Mouse (Mus musculus) frontal cortex, postnatal 36 days (tissue): ENCODE measurements around the gene Acta2.
"Not testable (repeated sequence)": the region's sequence is repeated elsewhere in the genome, so short reads cannot be mapped to it uniquely, and the experiment has no call there.

ENCODE experiments used
- DNase-seq, 2 experiments: peaks; one replicate each; pipeline ENCODE4 v3.0.0; 2022; ENCODE audit warnings: low spot score in 2 of 2

The Acta2 gene

DNA sequence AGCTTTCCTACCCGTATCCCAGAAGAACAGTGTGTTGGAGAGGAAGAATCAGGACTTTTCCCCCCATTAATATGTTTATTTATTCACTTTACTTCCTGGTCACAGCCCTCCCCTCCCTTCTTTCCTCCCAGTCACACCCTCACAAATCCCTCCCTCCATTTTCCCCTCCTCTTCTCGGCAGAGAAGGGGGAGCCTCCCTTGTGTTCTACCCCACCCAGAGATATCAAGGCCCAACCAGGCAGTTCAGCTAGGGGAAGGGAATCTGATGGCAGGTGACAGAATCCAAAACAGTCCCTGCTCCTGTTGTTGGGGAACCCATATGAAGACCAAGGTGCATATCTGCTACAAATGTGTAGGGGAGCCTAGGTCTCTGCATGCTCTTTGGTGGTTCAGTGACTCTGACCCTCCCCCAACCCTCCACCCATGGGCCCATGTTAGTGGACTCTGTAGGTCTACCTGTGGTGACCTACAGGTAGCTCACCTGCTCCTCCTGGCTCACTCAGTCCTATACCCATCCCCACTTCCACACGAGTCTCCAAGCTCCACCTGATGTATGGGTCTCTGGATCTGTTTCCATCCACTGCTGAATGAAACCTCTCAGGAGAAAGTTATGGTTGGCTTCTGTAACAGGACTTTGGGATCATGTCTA lies 34.5 kb downstream of the Acta2 start:
- no peak for DNase-seq

DNA sequence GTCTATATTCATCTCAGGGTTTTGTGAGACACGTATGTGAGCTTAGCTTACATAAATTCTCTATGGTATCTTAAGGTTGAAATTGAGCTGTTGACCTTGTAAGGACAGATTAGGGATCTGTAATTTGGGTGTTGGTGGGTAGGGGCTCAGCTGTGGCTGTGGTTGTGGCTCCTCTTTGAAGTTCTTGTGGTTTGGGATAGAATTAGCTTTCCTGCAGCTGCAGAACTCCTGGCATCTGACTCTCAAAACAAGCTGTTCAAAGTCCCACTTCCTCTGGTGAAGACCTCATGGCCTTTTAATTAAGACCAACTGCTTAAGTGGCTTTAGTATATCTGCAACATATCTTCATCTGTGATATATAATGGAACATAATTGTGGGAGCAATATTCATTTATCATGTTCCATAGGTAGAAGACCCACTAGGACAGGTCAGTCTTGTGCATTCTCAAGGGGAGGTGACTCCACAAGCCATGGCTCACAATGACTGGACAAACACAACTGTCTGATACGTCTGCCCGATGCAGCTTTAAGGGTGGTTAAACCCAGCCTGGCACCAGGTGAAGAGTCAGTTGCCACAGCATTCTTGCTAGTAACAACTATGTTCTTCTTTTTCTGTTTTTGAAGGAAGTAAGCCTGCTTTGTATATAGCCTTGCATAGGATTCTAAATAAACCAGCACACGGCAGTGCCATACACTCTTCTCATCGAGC lies 36.0 kb downstream of the Acta2 start:
- no peak for DNase-seq

DNA sequence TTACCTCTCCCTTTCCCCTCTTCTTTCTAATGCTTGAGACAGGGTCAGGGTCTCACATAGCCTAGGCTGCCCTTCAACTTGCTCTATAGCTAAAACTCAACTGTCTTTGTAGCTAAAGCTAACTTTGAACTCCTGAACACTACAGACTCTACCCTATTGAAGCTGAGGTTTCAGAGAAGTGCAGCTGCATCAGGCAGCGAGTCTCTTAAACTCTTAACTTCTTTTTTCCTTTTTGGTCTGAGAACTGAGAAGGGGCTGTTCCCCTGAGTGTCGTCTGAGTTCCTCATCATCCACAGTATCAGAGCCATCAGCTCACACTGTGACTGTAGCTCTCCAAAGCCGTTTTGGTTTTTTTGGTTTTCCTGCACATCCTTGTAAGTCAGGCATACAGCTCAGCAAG lies 37.6 kb downstream of the Acta2 start:
- no peak for DNase-seq

DNA sequence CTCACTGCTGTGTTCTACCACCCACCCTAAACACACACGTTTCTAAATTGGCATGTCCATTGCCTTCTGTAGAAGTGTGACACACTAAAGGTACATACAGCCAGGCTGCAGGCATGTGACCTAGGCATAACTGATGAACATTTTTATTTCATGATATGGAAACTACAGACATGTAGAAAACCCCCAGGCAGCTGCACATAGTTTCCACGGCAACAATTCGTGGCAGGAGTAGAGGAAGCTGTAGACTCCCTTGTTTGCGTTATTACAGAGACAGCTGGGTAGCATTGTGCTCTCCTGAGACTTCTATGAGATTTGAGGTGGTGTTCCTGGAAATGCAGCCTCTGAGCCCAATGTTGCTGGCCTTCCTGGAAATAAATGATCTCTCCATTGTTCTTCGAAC lies 38.4 kb downstream of the Acta2 start:
- no peak for DNase-seq

DNA sequence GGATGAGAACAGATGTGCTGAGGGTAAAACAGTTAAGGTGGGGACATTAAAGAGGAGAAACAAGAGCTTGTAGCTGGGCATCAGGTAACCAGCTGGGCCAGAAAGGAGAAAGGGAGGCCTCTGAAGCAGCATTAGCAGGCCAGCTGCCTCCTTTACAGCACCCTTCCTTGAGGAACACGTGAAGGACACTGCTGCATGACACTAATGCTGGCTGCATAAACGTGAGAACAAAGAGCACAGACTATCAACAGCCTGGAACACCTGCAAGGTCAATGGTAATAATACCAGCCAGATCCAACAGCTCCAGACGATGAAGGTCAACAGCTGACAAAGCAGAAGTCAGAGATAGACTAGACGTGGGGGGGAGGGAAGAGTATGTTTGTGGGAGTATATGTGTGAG lies 41.3 kb downstream of the Acta2 start:
- DNase-seq = no peak

DNA sequence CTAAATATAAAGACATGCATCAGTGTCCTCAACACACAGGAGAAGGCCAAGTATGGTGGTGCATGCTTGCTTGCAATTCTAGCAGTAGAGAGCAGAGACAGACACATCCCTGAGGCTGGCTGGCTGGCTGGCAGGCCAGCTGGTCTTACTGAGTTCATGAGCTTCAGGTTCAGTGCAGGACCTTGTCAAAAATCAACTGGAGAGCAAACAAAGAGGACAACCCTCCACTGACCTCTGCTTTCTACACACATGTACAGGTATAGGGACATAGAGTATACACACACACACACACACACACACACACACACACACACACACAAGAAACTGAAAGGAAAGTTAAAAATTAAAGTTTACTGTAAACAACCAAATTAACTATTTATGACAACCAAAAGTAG lies 42.1 kb downstream of the Acta2 start:
- no peak for DNase-seq

DNA sequence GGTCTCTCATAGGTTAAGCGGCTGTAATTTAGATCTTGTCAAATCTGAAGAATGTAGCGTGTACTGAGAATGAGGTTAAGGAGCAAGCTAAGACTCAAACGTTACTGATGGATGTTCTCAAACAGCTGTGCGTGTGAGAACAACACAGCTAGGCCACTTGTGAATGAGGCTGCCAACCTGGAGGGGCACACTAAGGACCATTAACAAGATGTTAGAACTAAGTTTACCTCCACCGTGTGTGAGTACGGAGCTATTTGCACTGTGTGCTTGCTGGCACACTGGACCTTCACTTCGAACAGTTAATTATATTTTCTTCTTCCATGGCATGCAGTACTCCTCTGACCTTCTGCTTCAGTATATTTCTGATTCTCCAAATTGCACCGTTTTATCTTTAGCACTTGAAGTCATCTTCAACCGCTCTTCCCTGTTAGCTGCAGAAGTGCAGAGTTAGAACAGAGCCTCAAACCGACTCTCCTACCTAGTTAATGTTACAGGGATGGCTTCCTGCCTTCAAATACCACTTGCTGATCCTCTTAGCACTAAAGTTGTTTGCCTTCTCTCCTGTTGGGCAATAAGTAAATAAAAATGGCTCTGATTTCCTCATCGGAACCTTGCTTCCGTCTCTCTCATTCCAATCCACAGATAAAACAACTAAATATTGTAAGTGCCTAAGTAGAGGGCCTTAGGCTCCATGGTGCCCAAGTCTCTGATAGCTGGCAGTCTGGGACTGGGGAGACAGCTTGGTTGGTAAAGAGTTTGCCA lies 42.7 kb downstream of the Acta2 start:
- no peak for DNase-seq

DNA sequence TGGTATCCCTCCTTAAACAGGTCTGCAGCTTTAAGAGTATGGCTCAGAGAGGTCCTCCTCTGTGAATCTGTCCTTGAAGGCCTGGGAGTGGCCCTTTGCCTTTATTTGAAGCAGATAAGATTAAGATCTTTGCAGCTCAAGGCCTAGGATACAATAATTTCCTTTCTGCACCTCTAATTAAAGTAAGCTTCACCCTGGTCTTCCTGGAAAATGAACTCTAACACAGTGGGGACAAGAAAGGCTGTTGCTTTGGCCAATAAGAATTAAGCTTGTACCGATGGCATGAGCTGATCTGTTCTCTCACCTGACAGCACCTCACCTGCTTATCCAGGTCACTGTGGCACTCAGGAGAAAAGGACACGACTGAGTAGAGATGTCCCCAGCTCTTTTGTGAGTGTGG lies 44.5 kb downstream of the Acta2 start:
- no peak for DNase-seq

DNA sequence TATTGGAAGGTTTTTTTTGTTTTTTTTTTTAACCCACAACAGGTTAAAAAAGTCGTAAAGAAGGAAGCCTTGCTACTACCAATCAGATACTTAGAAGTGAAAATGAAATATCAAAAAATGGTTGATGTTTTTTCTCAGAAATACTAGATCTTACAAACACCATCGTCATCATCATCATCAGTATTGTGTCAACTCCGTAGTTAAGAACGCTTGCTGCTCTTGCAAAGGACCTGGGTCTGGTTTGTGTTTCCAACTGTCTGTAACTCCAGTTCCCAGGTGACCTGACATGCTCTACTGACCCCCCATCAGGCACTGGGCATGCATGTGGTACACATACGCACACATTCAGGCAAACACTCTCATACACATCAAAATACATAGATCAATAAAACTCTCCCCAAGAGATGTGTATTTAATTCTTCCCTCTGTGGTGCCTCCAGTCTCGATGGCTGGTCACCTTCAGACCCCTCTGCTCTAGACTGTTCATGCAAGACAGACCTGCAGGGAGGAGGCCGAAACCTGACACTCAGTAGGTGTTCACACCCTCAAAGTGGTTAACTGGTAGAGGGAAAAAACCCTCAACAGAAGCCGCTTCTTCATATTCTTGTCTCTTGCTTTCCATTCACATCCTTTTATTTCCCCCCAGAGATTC lies 45.3 kb downstream of the Acta2 start:
- DNase-seq = no peak

DNA sequence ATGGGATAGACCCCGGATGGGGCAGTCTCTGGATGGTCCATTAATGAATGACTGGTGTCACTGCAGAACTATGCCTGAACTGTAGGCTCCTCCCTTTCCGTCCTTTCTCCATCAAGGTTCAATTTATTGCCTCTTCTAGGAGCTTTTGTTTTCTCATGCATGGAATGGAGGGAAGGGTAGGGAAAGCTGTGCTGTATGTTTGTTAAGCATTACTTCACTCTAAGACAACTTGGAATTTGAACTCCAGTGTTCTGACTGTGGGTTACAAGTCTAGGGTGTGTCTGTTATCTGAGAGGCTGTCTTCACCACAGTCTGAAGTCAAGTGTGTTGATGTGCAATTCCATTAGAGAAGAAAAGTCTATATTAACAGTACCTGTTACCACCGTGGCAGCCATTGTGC lies 46.4 kb downstream of the Acta2 start:
- DNase-seq = no peak

DNA sequence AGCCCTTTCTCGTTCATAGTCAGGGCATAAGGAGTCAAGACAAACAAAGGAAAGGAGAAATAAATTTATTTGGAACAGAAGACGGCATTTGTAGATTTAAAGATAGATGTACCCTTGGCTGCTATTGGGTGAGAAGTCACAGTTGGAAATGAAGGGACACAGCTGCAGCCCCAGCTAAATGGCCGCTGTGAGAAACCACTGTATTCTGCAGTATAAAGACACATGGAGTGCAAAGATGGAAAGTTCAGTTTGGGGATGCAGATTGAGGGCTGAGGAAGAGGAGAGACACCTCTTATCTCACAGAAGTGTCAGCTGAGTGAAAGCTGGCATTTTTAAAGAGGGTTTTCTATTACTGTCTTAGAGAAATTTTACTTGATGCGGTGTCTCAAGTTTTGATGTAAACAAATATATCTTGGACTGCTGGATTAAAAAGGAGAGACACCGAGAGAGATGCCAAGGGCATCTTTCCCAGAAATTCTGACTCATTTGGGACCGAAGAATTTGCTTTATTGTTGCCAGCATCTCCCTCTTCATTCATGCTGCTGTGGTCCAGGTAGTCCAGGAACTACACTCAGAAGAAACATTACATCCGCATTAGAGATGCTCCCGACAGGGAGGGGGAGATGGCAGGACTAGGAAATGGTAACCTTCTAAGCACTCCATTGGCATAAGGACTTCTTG lies 48.5 kb downstream of the Acta2 start:
- no peak for DNase-seq

DNA sequence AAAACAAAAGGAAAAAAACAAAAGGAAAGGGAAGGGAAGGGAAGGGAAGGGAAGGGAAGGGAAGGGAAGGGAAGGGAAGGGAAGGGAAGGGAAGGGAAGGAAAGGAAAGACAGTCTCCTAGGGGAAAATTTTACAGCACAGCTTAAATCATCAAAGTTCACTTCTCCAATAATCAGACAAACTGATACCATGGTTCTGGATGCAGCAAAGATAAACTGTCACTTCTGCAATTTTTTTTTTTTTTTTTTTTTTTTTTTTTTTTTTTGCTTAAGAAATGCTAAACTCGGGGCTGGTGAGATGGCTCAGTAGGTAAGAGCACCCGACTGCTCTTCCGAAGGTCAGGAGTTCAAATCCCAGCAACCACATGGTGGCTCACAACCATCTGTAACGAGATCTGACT lies 49.3 kb downstream of the Acta2 start:
- DNase-seq = not testable (repeated sequence)

DNA sequence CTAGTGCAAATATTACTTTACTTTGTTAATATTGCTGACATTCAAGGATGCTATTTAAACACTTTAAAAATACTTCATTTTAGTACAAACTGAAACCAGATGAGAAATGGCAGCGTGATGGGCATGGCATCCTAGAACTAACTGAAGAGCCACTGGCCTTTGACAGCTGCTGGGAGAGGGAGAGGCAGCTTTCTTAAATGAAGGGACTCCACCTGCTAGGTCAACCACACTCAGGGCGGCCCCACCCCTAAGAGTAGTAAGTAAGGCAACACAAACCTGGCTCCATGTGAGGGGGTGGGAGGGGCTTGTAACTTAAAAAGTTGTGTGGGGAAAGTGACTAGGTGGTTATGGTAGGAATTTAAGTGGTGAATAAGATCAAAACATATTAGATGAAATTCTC lies 52.7 kb downstream of the Acta2 start:
- DNase-seq = no peak

DNA sequence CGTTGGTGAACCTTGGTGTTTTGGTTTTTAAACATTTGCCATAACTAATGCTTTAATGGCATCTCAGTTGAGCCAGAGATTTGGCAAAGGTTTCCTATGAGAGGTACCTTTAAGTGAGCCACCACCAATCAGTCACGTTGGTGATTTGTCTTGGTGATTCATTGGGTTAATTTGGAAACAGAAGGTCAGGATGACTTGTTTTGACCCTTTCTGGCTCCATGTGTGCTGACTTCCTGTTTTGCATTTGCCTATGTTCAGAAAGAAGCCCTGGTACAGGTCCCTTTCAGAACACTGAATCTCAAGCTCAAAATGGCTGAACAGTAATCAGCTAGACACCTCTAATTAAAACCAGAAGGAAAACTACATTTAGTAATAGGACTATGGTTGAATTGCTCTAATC lies 55.9 kb downstream of the Acta2 start:
- no peak for DNase-seq

DNA sequence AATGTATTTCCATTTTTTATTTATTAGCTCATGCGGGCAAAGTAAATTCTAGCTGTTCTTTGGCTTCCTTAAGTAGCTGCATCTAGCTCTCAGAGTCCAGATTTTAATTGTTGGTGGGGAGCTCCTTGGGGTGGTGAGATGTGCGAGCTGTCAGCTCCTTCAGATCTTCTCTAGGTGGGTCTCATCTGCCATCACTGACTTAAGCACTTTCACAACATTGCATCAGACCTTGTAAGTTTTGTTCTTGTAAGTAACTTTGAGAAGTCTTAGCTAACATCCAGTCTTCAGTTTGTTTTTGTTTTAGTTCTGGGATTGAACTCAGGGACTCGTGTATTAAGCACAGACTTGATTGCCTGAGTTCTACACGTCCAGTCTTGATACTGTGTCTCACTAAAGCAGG lies 56.5 kb downstream of the Acta2 start:
- DNase-seq = no peak

DNA sequence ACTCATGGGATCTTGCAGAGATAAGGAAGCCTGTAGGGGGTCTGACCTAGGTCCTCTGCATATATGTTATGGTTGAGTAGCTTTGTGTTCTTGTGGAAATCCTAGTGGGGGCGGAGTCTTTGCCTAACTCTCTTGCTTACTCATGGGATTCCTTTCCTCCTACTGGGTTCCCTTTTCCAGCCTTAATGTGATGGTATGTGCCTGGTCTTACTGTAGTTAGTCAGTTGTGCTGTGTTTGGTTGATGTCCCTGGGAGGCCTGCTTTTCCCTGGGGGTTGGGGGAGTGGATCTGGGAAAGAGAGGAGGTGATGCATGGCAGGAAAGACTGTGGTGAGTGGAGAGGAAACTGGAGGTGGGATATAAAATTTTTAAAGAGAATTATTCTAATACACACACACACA lies 57.3 kb downstream of the Acta2 start:
- DNase-seq = no peak

DNA sequence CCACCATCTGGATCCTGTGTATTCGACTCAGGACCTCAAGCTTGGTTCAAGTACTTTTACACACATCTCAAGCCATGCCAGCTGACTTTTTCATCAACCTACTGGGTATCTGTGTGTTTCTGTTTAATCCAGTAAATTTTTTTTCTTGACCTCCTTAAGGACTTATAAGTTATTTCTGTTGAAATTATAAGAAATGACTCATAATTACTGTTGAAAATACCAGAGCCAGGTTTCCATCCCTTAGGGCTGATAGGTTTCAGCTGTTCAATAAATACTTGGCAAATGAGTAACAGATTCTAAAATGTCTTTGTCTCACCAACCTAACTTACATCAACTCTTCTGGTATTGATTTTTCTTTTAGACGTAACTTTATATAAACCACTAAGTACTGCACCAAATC lies 60.4 kb downstream of the Acta2 start:
- no peak for DNase-seq

DNA sequence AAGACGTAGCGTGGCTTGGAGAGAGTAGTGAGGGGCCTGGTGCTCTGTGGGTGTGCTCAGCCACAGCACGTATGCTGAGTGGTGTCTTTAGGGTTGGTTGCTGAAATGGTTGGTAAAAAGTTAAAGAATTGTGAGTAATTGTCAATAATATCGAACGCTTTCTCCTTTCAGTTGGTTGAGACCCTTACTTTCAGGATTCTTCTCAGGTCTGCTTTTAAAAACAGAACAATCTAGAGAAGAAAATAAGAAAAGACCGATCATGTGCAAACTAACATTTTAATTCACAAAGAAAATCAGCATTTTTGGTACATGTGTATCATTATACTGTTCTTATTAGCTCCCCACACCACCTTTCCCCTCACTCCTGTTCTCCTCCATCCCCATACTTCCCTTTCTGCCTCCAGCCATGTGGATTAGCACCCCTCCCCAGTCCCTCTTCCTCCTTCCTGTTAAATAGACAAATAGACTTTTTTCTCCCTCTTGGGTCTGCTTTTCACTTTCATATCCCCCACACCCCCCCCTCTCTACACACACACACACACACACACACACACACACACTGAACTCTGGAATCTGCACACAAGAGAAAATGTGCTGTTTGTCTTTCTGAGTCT lies 61.2 kb downstream of the Acta2 start:
- DNase-seq = no peak

DNA sequence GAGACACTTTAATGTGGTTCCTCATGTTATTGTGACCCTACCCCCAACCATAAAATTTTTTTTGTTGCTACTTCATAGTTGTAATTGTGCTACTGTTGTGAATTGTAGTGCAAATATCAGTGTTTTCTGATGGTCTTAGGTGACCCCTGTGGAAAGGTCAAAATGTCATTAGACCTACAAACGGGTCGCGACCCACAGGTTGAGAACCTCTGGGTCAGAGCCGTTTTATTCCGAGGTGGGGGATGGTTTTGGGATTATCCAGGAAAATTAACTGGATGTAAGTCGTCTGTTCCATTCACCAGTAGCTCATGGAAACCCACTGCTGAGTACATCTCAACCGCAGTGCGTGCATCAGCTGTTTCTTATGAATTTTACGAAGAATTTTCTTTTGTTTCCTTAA lies 61.7 kb downstream of the Acta2 start:
- DNase-seq = no peak

DNA sequence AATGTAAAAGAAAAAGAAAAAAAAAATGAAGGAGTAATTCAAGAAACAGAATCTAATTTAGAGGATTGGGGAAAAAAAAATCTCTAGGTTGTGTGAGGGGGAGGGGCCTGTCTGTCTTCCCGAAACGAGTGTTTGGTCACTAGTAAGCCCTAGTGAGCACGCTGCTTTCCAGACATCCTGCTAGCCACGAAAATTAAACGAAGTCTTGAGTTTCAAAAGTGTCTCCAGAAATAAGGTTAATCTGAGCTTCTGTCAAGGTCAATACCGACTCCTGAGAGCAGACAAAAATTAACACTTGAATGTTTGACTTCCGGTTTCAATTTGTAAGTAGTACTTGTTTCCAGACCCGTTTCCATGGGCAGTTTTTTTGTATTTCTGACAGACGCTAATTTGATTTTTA lies 62.2 kb downstream of the Acta2 start:
- DNase-seq = peak; percentile 17 to 47
